Mouse (Mus musculus) small intestine, adult 2 months (tissue): ENCODE data around the gene Kremen1.

Source experiments
- CTCF ChIP-seq: fragments of 200-500 bp; IDR thresholded peaks from 2 replicates; pipeline ENCODE4 v1.5.1; 2012; ENCODE audit warnings: low read depth, mild to moderate bottlenecking, control low read depth, inconsistent platforms, low read length, moderate library complexity, mixed read lengths; ENCODE audit not compliant: insufficient replicate concordance, insufficient read length; ENCODE audit errors: extremely low read depth
- POLR2A ChIP-seq: fragments of 200-500 bp; IDR thresholded peaks from 2 replicates; pipeline ENCODE4 v1.6.1; 2012; ENCODE audit warnings: low read depth, mild to moderate bottlenecking, control low read depth, inconsistent platforms, low read length, moderate library complexity

GRCm38 (mm10) chr11:5271274-5272065 lies 10.1 kb upstream of the Kremen1 start:
- TF ChIP-seq CTCF (no peak), POLR2A (no peak)
